Mouse (Mus musculus) lung, postnatal 0 days (tissue): ENCODE measurements around the gene Exoc6b. TPM values are rescaled to one million over a fixed set of nuclear protein-coding genes. Genes with fewer than 3 reads are reported as not detected.
"Not testable (repeated sequence)": the region's sequence is repeated elsewhere in the genome, so short reads cannot be mapped to it uniquely, and the experiment has no call there.

Source experiments
- ATAC-seq: fragments of 200-750 bp; cut with Nextera tagmentation; 2 replicates; pipeline ENCODE4 v1.8.0; 2017; ENCODE audit warnings: moderate library complexity
- DNase-seq: peaks from one replicate; pipeline ENCODE4 v3.0.0-alpha.2; 2016; ENCODE audit warnings: low spot score
- H3K27ac ChIP-seq: fragments of 300-500 bp; sonication (generic); 2 replicates; pipeline ENCODE4 v1.5.1; 2014; ENCODE audit warnings: antibody characterized with exemption, mild to moderate bottlenecking, low read length, mixed read lengths
- H3K27me3 ChIP-seq: fragments of 300-500 bp; sonication (generic); replicated peaks from 2 replicates; pipeline ENCODE4 v1.6.1; 2014; ENCODE audit warnings: low read length, mixed read lengths; ENCODE audit not compliant: insufficient read depth
- H3K36me3 ChIP-seq: fragments of 300-500 bp; sonication (generic); 2 replicates; pipeline ENCODE4 v1.6.1; 2014; ENCODE audit warnings: low read length, mixed read lengths; ENCODE audit not compliant: insufficient read depth
- H3K4me1 ChIP-seq: fragments of 300-500 bp; sonication (generic); 2 replicates; pipeline ENCODE4 v1.6.1; 2014; ENCODE audit warnings: antibody characterized with exemption, low read depth, low read length, mixed read lengths; ENCODE audit not compliant: insufficient read depth
- H3K4me2 ChIP-seq: fragments of 300-500 bp; sonication (generic); replicated peaks from 2 replicates; pipeline ENCODE4 v1.6.1; 2014; ENCODE audit warnings: low read depth, mild to moderate bottlenecking, low read length, moderate library complexity, mixed read lengths
- H3K4me3 ChIP-seq: fragments of 300-500 bp; sonication (generic); 2 replicates; pipeline ENCODE4 v1.5.1; 2014; ENCODE audit warnings: low read depth, low read length
- H3K9ac ChIP-seq: fragments of 300-500 bp; sonication (generic); replicated peaks from 2 replicates; pipeline ENCODE4 v1.6.1; 2014; ENCODE audit warnings: low read depth, mild to moderate bottlenecking
- H3K9me3 ChIP-seq: fragments of 300-500 bp; sonication (generic); 2 replicates; pipeline ENCODE4 v1.6.1; 2016; ENCODE audit warnings: low read length, mixed read lengths
- CTCF ChIP-seq: IDR thresholded peaks from 2 replicates; pipeline ENCODE4 v1.5.1; 2016; ENCODE audit warnings: antibody characterized with exemption, mild to moderate bottlenecking
- EP300 ChIP-seq: IDR thresholded peaks from 2 replicates; pipeline ENCODE4 v1.6.1; 2016; ENCODE audit warnings: antibody characterized with exemption, mild to moderate bottlenecking, control low read depth
- WGBS: fragments of 180-500 bp; shearing (Covaris S2); extraction: QIAGEN DNeasy Blood & Tissue Kit; methylation state at CpG from one replicate; pipeline ENCODE4 v1.1.7; 2014; 5-methylcytosine and 5-hydroxymethylcytosine counted together
- polyA plus RNA-seq: library from polyadenylated mRNA; unstranded; fragments of >200 nt; fragmentation: Nextera tagmentation; extraction: Ambion mirVana; gene quantifications from 2 replicates; pipeline ENCODE4 v1.2.1, GENCODE M21; 2015

The Exoc6b gene
- polyA plus RNA-seq, 1 experiment from 2014 or later: 14.8 TPM

GRCm38 (mm10) chr6:84601136-84601889 is 468.0 kb downstream of the Exoc6b start:
- H3K27me3 ChIP-seq: no peaks in the 10 kb centered on the region
- H3K36me3 ChIP-seq: no peaks in the 10 kb centered on the region
- H3K9me3 ChIP-seq: no peaks in the 10 kb centered on the region
- no peaks in the 10 kb centered on the region for H3K4me1 ChIP-seq
- no peak for DNase-seq
- no peak overlapping the region for H3K9ac ChIP-seq
- no peak overlapping the region for H3K27ac ChIP-seq
- no peak overlapping the region for H3K4me2 ChIP-seq
- WGBS: 33% methylated on average over 1 of the region's 1 CpGs
- TF ChIP-seq CTCF: no peak
- TF ChIP-seq EP300: no peak
- peak; percentile 37 for ATAC-seq
- no peak overlapping the region for H3K4me3 ChIP-seq

GRCm38 (mm10) chr6:84599296-84599695 is 470.0 kb downstream of the Exoc6b start:
- DNase-seq, H3K4me1 ChIP-seq, H3K27me3 ChIP-seq, H3K27ac ChIP-seq, H3K36me3 ChIP-seq, H3K9me3 ChIP-seq, ATAC-seq, H3K9ac ChIP-seq, H3K4me2 ChIP-seq, H3K4me3 ChIP-seq: not testable (repeated sequence)
- 74% methylated on average over 3 of the region's 3 CpGs for WGBS

GRCm38 (mm10) chr6:84598725-84599124 is 470.6 kb downstream of the Exoc6b start:
- DNase-seq (no peak), ATAC-seq (no peak)
- Histone ChIP-seq H3K4me1 (no peaks in the 10 kb centered on the region), H3K4me2 (no peak overlapping the region), H3K27ac (no peak overlapping the region), H3K36me3 (no peaks in the 10 kb centered on the region), H3K9me3 (no peaks in the 10 kb centered on the region), H3K9ac (no peak overlapping the region), H3K27me3 (no peaks in the 10 kb centered on the region), H3K4me3 (no peak overlapping the region)
- 73% methylated on average over 3 of the region's 3 CpGs for WGBS
- TF ChIP-seq EP300: no peak
- no peak for TF ChIP-seq CTCF

- no peak overlapping the region for H3K27ac ChIP-seq
- H3K9ac ChIP-seq: no peak overlapping the region
- 63% methylated on average over 3 of the region's 3 CpGs for WGBS
- H3K9me3 ChIP-seq: no peaks in the 10 kb centered on the region
- no peak for DNase-seq
- TF ChIP-seq CTCF (no peak), EP300 (no peak)
- no peak for ATAC-seq
- peaks cover 5% of the 10 kb centered on the region; the same call in 1 of the 2 replicates for H3K27me3 ChIP-seq
- no peak overlapping the region for H3K4me2 ChIP-seq
- H3K4me3 ChIP-seq: no peak overlapping the region
- H3K4me1 ChIP-seq: no peaks in the 10 kb centered on the region
- no peaks in the 10 kb centered on the region for H3K36me3 ChIP-seq
Observed at GRCm38 (mm10) chr6:84594626-84595025, 474.7 kb downstream of the Exoc6b start.

GRCm38 (mm10) chr6:84593693-84594092 is 475.6 kb downstream of the Exoc6b start, which contains the start of gene Cyp26b1:
Cyp26b1 (minus strand) TSS chr6:84593908.
- ATAC-seq: no peak

GRCm38 (mm10) chr6:84590961-84591745 is 478.2 kb downstream of the Exoc6b start:
- DNase-seq: no peak
- WGBS: 44% methylated on average over 6 of the region's 6 CpGs
- Histone ChIP-seq H3K9ac (no peak overlapping the region), H3K36me3 (no peaks in the 10 kb centered on the region), H3K27me3 (peaks cover 25% of the 10 kb centered on the region), H3K27ac (no peak overlapping the region), H3K4me2 (no peak overlapping the region), H3K4me1 (peaks cover 24% of the 10 kb centered on the region), H3K4me3 (no peak overlapping the region), H3K9me3 (no peaks in the 10 kb centered on the region)
- TF ChIP-seq CTCF (no peak), EP300 (no peak)
- no peak for ATAC-seq

More at GRCm38 (mm10) chr6:84593693-84594092, 475.6 kb downstream of the Exoc6b start, which contains the start of gene Cyp26b1:
- 82% methylated on average over 10 of the region's 10 CpGs for WGBS
- Histone ChIP-seq H3K27ac (no peak within 1 kb of the TSS), H3K9ac (no peak within 1 kb of the TSS), H3K9me3 (no peaks in the 10 kb centered on the region), H3K36me3 (no peaks in the 10 kb centered on the region), H3K4me3 (no peak within 1 kb of the TSS), H3K27me3 (peaks cover 11% of the 10 kb centered on the region), H3K4me1 (peaks cover 3% of the 10 kb centered on the region; the same call in 1 of the 2 replicates), H3K4me2 (no peak within 1 kb of the TSS)
- no peak for TF ChIP-seq CTCF
- no peak for TF ChIP-seq EP300
- DNase-seq: no peak
